Mouse (Mus musculus): ENCODE results near the gene Zfp384. TPM values are rescaled to one million over a fixed set of nuclear protein-coding genes. Genes with fewer than 3 reads are reported as not detected.

Zfp384 gene
- total and polyA plus RNA-seq, 3 experiments, result 22.4 to 28.2 (median 22.8) TPM

GRCm38 (mm10) chr6:125084424-125084823, 75.5 kb downstream of the Zfp384 start:
- H3K79me2 ChIP-seq (replicated peaks; ENCODE audit: control insufficient read depth, insufficient read depth, low read length), result no peaks in the 10 kb centered on the region
- no peak overlapping the region for H3K4me3 ChIP-seq
- intact Hi-C loops (cut with DNase I), result loop anchor here (1.0 to 5.0 kb wide), 4 partner anchors 37 to 237 kb away; partner anchors contain the start of gene Gpr162
- H3K9ac ChIP-seq (ENCODE audit: low read depth, low read length), result no peak overlapping the region; the same call in 1 of the 2 replicates
- 3% methylated on average over 4 of the region's 4 CpGs for WGBS
- H3K4me1 ChIP-seq (ENCODE audit: control insufficient read depth, insufficient read depth, low read length), result peaks cover 4% of the 10 kb centered on the region
- H3K36me3 ChIP-seq (ENCODE audit: control insufficient read depth, insufficient read depth, low read length), result no peaks in the 10 kb centered on the region
- TF ChIP-seq CTCF (IDR thresholded peaks at IDR 0.05) (peak; percentile 98), EP300 (IDR thresholded peaks at IDR 0.05; ENCODE audit: insufficient read depth, low read depth, low read length) (peak; percentile 72), POLR2A (IDR thresholded peaks at IDR 0.05; ENCODE audit: insufficient read depth, low read depth, low read length) (no peak)
- H3K27ac ChIP-seq, result no peak overlapping the region
- no peaks in the 10 kb centered on the region for H3K27me3 ChIP-seq (ENCODE audit: control insufficient read depth, insufficient read depth, low read length)
- DNase-seq, result peak; percentile 46 to 62

Other genes starting within 250 kb of the Zfp384 start
- 1 to 10 TPM; 2.4 to 2.7 TPM for gene Eno2, start 239.5 kb upstream of the Zfp384 start, total RNA-seq (2021)
- 2.4 and 2.7 TPM in 2 replicates for gene Eno2, start 239.5 kb upstream of the Zfp384 start, polyA plus RNA-seq (2012; rRNA removed)
- gene Lrrc23, start 229.4 kb upstream of the Zfp384 start, total RNA-seq (2021), result not detected
- 0.53 and 3.2 TPM in 2 replicates for gene Lrrc23, start 229.4 kb upstream of the Zfp384 start, polyA plus RNA-seq (2012; rRNA removed)
- 1 to 10 TPM; 3.2 TPM for gene Spsb2, start 200.5 kb upstream of the Zfp384 start, total RNA-seq (2021)
- 2.8 and 4.4 TPM in 2 replicates for gene Spsb2, start 200.5 kb upstream of the Zfp384 start, polyA plus RNA-seq (2012; rRNA removed)
- gene Tpi1, start 194.8 kb upstream of the Zfp384 start, total RNA-seq (2021), result 100 to 1,000 TPM; 788 to 884 TPM
- 870 and 1,222 TPM in 2 replicates for gene Tpi1, start 194.8 kb upstream of the Zfp384 start, polyA plus RNA-seq (2012; rRNA removed)
- gene Usp5, start 179.7 kb upstream of the Zfp384 start, total RNA-seq (2021), result 10 to 100 TPM; 68.4 to 72.3 TPM
- gene Usp5, start 179.7 kb upstream of the Zfp384 start, polyA plus RNA-seq (2012; rRNA removed), result 51.0 and 74.9 TPM in 2 replicates
- under 1 TPM; 0.32 to 0.70 TPM for gene Cdca3, start 179.6 kb upstream of the Zfp384 start, total RNA-seq (2021)
- 0.72 and 1.9 TPM in 2 replicates for gene Cdca3, start 179.6 kb upstream of the Zfp384 start, polyA plus RNA-seq (2012; rRNA removed)
- gene Gnb3, start 168.9 kb upstream of the Zfp384 start, total RNA-seq (2021), result 10 to 100 TPM in 1 of 2 experiments, 1 to 10 TPM in 1; 6.1 to 10.9 TPM
- 6.9 and 14.0 TPM in 2 replicates for gene Gnb3, start 168.9 kb upstream of the Zfp384 start, polyA plus RNA-seq (2012; rRNA removed)
- 10 to 100 TPM in 1 of 2 experiments, 1 to 10 TPM in 1; 6.9 to 10.6 TPM for gene P3h3, start 151.4 kb upstream of the Zfp384 start, total RNA-seq (2021)
- 15.5 and 16.2 TPM in 2 replicates for gene P3h3, start 151.4 kb upstream of the Zfp384 start, polyA plus RNA-seq (2012; rRNA removed)
- gene Gpr162, start 145.2 kb upstream of the Zfp384 start, total RNA-seq (2021), result under 1 TPM; 0.41 to 0.44 TPM
- gene Gpr162, start 145.2 kb upstream of the Zfp384 start, polyA plus RNA-seq (2012; rRNA removed), result 1.0 and 1.4 TPM in 2 replicates
- gene Cd4, start 120.9 kb upstream of the Zfp384 start, total RNA-seq (2021), result under 1 TPM; 0.34 to 0.57 TPM
- gene Cd4, start 120.9 kb upstream of the Zfp384 start, polyA plus RNA-seq (2012; rRNA removed), result 0.53 and 0.66 TPM in 2 replicates
- under 1 TPM; 0.32 to 0.34 TPM for gene Lag3, start 97.4 kb upstream of the Zfp384 start, total RNA-seq (2021)
- gene Lag3, start 97.4 kb upstream of the Zfp384 start, polyA plus RNA-seq (2012; rRNA removed), result 0.29 and 0.47 TPM in 2 replicates
- 100 to 1,000 TPM; 154 to 163 TPM for gene Ptms, start 89.0 kb upstream of the Zfp384 start, total RNA-seq (2021)
- gene Ptms, start 89.0 kb upstream of the Zfp384 start, polyA plus RNA-seq (2012; rRNA removed), result 547 and 614 TPM in 2 replicates
- 100 to 1,000 TPM; 179 to 194 TPM for gene Mlf2, start 77.8 kb upstream of the Zfp384 start, total RNA-seq (2021)
- 259 and 275 TPM in 2 replicates for gene Mlf2, start 77.8 kb upstream of the Zfp384 start, polyA plus RNA-seq (2012; rRNA removed)
- 10 to 100 TPM; 83.2 to 99.8 TPM for gene Cops7a, start 43.6 kb upstream of the Zfp384 start, total RNA-seq (2021)
- gene Cops7a, start 43.6 kb upstream of the Zfp384 start, polyA plus RNA-seq (2012; rRNA removed), result 208 and 238 TPM in 2 replicates
- gene Pianp, start 12.5 kb upstream of the Zfp384 start, total RNA-seq (2021), result under 1 TPM; 0.43 to 0.50 TPM
- gene Pianp, start 12.5 kb upstream of the Zfp384 start, polyA plus RNA-seq (2012; rRNA removed), result 1.7 and 2.0 TPM in 2 replicates
- 10 to 100 TPM; 26.1 to 27.1 TPM for gene Ing4, start 30.6 kb downstream of the Zfp384 start, total RNA-seq (2021)
- gene Ing4, start 30.6 kb downstream of the Zfp384 start, polyA plus RNA-seq (2012; rRNA removed), result 26.3 and 36.2 TPM in 2 replicates
- gene Acrbp, start 40.5 kb downstream of the Zfp384 start, total RNA-seq (2021), result 1 to 10 TPM; 1.9 to 2.3 TPM
- 13.6 and 16.3 TPM in 2 replicates for gene Acrbp, start 40.5 kb downstream of the Zfp384 start, polyA plus RNA-seq (2012; rRNA removed)
- under 1 TPM in 1 of 2 experiments, not detected in 1; 0.20 TPM for gene Lpar5, start 58.8 kb downstream of the Zfp384 start, total RNA-seq (2021)
- gene Lpar5, start 58.8 kb downstream of the Zfp384 start, polyA plus RNA-seq (2012; rRNA removed), result 1.2 and 2.3 TPM in 2 replicates
- gene Chd4, start 86.8 kb downstream of the Zfp384 start, total RNA-seq (2021), result 100 to 1,000 TPM in 1 of 2 experiments, 10 to 100 TPM in 1; 97.1 to 113 TPM
- 28.3 and 31.6 TPM in 2 replicates for gene Chd4, start 86.8 kb downstream of the Zfp384 start, polyA plus RNA-seq (2012; rRNA removed)
- gene Nop2, start 122.8 kb downstream of the Zfp384 start, total RNA-seq (2021), result 10 to 100 TPM; 18.9 to 20.3 TPM
- gene Nop2, start 122.8 kb downstream of the Zfp384 start, polyA plus RNA-seq (2012; rRNA removed), result 8.3 and 13.6 TPM in 2 replicates
- gene Iffo1, start 136.1 kb downstream of the Zfp384 start, total RNA-seq (2021), result 1 to 10 TPM; 5.7 to 7.0 TPM
- 19.7 and 21.8 TPM in 2 replicates for gene Iffo1, start 136.1 kb downstream of the Zfp384 start, polyA plus RNA-seq (2012; rRNA removed)
- gene Gapdh, start 157.3 kb downstream of the Zfp384 start, total RNA-seq (2021), result 1,000 to 10,000 TPM; 4,018 to 4,312 TPM
- 7,726 and 8,318 TPM in 2 replicates for gene Gapdh, start 157.3 kb downstream of the Zfp384 start, polyA plus RNA-seq (2012; rRNA removed)
- gene Ncapd2, start 182.6 kb downstream of the Zfp384 start, total RNA-seq (2021), result 10 to 100 TPM; 17.6 TPM
- 34.0 and 40.2 TPM in 2 replicates for gene Ncapd2, start 182.6 kb downstream of the Zfp384 start, polyA plus RNA-seq (2012; rRNA removed)
- 100 to 1,000 TPM; 303 to 343 TPM for gene Mrpl51, start 182.7 kb downstream of the Zfp384 start, total RNA-seq (2021)
- 166 and 170 TPM in 2 replicates for gene Mrpl51, start 182.7 kb downstream of the Zfp384 start, polyA plus RNA-seq (2012; rRNA removed)
- 1 to 10 TPM; 4.9 to 5.3 TPM for gene Vamp1, start 206.4 kb downstream of the Zfp384 start, total RNA-seq (2021)
- 14.1 and 20.4 TPM in 2 replicates for gene Vamp1, start 206.4 kb downstream of the Zfp384 start, polyA plus RNA-seq (2012; rRNA removed)
- gene Tapbpl, start 222.7 kb downstream of the Zfp384 start, total RNA-seq (2021), result 1 to 10 TPM; 4.1 to 6.6 TPM
- gene Tapbpl, start 222.7 kb downstream of the Zfp384 start, polyA plus RNA-seq (2012; rRNA removed), result 7.4 and 7.6 TPM in 2 replicates
- gene Cd27, start 227.9 kb downstream of the Zfp384 start, total RNA-seq (2021), result under 1 TPM; 0.41 to 0.42 TPM
- gene Cd27, start 227.9 kb downstream of the Zfp384 start, polyA plus RNA-seq (2012; rRNA removed), result 0.67 and 2.2 TPM in 2 replicates